Mouse (Mus musculus): ENCODE measurements around the gene Bicd2. TPM values are rescaled to one million over a fixed set of nuclear protein-coding genes. Genes with fewer than 3 reads are reported as not detected.

Gene Bicd2
- polyA plus RNA-seq, 1 experiment from 2014 or later, result 53.5 TPM

DNA sequence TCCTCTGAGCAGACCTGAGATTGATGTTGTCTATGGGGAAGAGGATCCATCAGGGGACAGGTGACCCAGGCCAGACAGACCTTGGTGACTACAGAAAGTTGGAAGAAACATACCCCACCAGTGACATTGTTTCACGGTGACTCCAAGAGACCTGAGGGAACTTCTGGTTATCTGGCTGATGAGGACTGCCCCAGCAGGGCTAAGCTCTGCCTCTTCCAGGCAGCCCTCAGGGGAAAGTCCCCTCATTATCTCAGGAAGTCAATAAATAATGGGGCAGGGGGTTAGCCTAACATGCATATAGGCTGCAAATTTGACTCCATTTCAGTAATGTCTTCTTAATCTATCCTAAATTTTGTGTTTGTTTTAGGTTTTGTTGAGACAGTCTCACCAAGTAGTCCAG is 31.9 kb upstream of the Bicd2 start:
- no peaks in the 10 kb centered on the region for H3K9me3 ChIP-seq (replicated peaks)
- ATAC-seq (ENCODE audit: insufficient number of reproducible peaks, low FRiP score), result no peak
- H3K27ac ChIP-seq (ENCODE audit: poor library complexity, severe bottlenecking), result no peak overlapping the region
- no peak overlapping the region for H3K9ac ChIP-seq
- H3K4me1 ChIP-seq (replicated peaks), result peaks cover 22% of the 10 kb centered on the region
- no peaks in the 10 kb centered on the region for H3K27me3 ChIP-seq (replicated peaks)
- no peaks in the 10 kb centered on the region for H3K36me3 ChIP-seq
- 77% methylated on average over 1 of the region's 1 CpGs for WGBS
- no peak overlapping the region for H3K4me2 ChIP-seq
- H3K4me3 ChIP-seq, result no peak overlapping the region

GRCm38 (mm10) chr13:49311642-49312041 is 29.7 kb upstream of the Bicd2 start:
- WGBS, result 79% methylated on average over 7 of the region's 7 CpGs

GRCm38 (mm10) chr13:49316386-49317162 is 24.8 kb upstream of the Bicd2 start:
- Histone ChIP-seq H3K27me3 (replicated peaks) (no peaks in the 10 kb centered on the region), H3K9me3 (replicated peaks) (no peaks in the 10 kb centered on the region)

More at GRCm38 (mm10) chr13:49311642-49312041, 29.7 kb upstream of the Bicd2 start:
- Histone ChIP-seq H3K4me3 (no peak overlapping the region), H3K27ac (ENCODE audit: poor library complexity, severe bottlenecking) (no peak overlapping the region), H3K27me3 (replicated peaks) (no peaks in the 10 kb centered on the region), H3K4me1 (replicated peaks) (peaks cover 18% of the 10 kb centered on the region), H3K36me3 (no peaks in the 10 kb centered on the region), H3K9me3 (replicated peaks) (no peaks in the 10 kb centered on the region), H3K4me2 (no peak overlapping the region), H3K9ac (no peak overlapping the region)
- ATAC-seq (ENCODE audit: insufficient number of reproducible peaks, low FRiP score), result no peak

DNA sequence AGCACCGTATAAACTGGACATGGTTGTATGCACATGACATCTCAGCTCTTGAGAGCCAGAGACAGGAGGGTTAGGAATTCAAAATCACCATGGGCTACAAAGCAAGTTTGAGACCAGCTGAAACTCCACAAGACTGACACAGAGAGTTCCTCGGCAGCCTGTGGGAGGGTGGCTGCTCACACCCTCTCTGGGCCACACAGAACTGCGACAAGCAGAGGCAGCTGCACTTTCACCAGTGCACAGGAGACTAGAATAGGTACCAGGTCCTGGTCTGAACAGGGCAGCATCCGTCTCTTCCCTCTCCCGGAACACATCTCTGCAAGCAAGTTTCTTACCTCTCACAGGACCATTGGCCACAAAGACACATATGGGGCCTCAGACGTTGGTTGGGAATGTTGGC is 23.9 kb upstream of the Bicd2 start:
- Histone ChIP-seq H3K9ac (no peak overlapping the region), H3K27me3 (replicated peaks) (no peaks in the 10 kb centered on the region), H3K4me1 (replicated peaks) (peaks cover 12% of the 10 kb centered on the region), H3K27ac (ENCODE audit: poor library complexity, severe bottlenecking) (no peak overlapping the region), H3K4me3 (no peak overlapping the region), H3K36me3 (no peaks in the 10 kb centered on the region), H3K9me3 (replicated peaks) (no peaks in the 10 kb centered on the region), H3K4me2 (no peak overlapping the region)
- whole genome bisulfite sequencing, result 71% methylated on average over 6 of the region's 6 CpGs
- no peak for ATAC-seq (ENCODE audit: insufficient number of reproducible peaks, low FRiP score)

More at GRCm38 (mm10) chr13:49316386-49317162, 24.8 kb upstream of the Bicd2 start:
- no peak overlapping the region for H3K4me2 ChIP-seq
- H3K9ac ChIP-seq, result no peak overlapping the region
- H3K4me3 ChIP-seq, result no peak overlapping the region
- WGBS, result 70% methylated on average over 9 of the region's 9 CpGs
- H3K4me1 ChIP-seq (replicated peaks), result peaks cover 12% of the 10 kb centered on the region
- no peak overlapping the region for H3K27ac ChIP-seq (ENCODE audit: poor library complexity, severe bottlenecking)
- ATAC-seq (ENCODE audit: insufficient number of reproducible peaks, low FRiP score), result no peak
- no peaks in the 10 kb centered on the region for H3K36me3 ChIP-seq

DNA sequence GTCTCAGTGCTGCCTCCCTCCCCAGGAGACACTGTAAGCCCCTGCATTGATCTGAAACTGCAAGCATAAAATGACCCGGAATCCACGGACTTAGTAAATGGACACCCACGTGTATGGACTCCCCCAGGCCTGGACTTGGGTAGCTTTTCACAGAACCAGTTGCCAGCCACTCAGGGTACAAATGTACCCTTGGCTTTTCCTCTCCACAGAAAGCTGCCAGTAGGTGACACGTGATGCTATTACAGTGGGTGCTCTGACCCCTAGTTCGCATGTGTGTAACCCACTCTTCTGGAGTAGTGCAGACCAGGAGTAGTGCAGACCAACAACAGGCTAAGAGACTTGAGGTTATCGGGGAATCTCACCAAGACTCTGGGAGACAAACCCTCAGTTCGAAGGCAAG is 23.5 kb upstream of the Bicd2 start:
- Histone ChIP-seq H3K36me3 (no peaks in the 10 kb centered on the region), H3K27ac (ENCODE audit: poor library complexity, severe bottlenecking) (no peak overlapping the region), H3K4me2 (no peak overlapping the region), H3K4me3 (no peak overlapping the region), H3K9me3 (replicated peaks) (no peaks in the 10 kb centered on the region), H3K27me3 (replicated peaks) (no peaks in the 10 kb centered on the region), H3K9ac (no peak overlapping the region), H3K4me1 (replicated peaks) (peaks cover 12% of the 10 kb centered on the region)
- WGBS, result 83% methylated on average over 7 of the region's 7 CpGs
- no peak for ATAC-seq (ENCODE audit: insufficient number of reproducible peaks, low FRiP score)

- peak within 1 kb of the TSS; percentile 56; the same call in 1 of the 2 replicates for H3K9ac ChIP-seq
Measured at GRCm38 (mm10) chr13:49320040-49320439, 21.3 kb upstream of the Bicd2 start, which contains the start of gene Fgd3. Gene Fgd3 (minus strand): TSS chr13:49320311.

DNA sequence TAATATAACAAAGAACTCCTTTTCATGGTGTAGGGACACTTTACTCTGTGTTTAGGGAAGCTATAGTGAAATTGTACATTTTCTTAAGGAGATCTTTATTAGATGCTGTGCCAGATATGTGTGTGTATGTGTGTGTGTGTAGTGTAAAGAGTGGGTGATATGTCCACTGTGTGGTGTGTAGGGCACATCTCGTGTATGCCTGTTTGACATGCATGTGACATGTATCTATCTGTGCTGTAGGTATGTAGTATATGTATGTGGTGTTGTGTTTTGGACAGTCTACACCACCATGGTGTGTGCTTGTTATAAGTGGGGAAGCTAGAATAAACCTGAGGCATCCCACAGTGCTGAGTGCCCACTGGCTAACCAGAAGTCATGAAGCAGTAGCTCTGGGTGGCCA is 20.9 kb upstream of the Bicd2 start:
- H3K36me3 ChIP-seq, result no peaks in the 10 kb centered on the region
- peak overlapping the region; percentile 67 for H3K4me2 ChIP-seq
- H3K4me1 ChIP-seq (replicated peaks), result peaks cover 12% of the 10 kb centered on the region
- WGBS, result 73% methylated on average over 1 of the region's 1 CpGs
- no peaks in the 10 kb centered on the region for H3K27me3 ChIP-seq (replicated peaks)
- no peak for ATAC-seq (ENCODE audit: insufficient number of reproducible peaks, low FRiP score)
- H3K27ac ChIP-seq (ENCODE audit: poor library complexity, severe bottlenecking), result no peak overlapping the region
- H3K9ac ChIP-seq, result no peak overlapping the region
- H3K4me3 ChIP-seq, result no peak overlapping the region
- H3K9me3 ChIP-seq (replicated peaks), result no peaks in the 10 kb centered on the region

More at GRCm38 (mm10) chr13:49320040-49320439, 21.3 kb upstream of the Bicd2 start, which contains the start of gene Fgd3:
- Histone ChIP-seq H3K4me1 (replicated peaks) (peaks cover 12% of the 10 kb centered on the region), H3K27ac (ENCODE audit: poor library complexity, severe bottlenecking) (no peak within 1 kb of the TSS), H3K36me3 (no peaks in the 10 kb centered on the region), H3K27me3 (replicated peaks) (no peaks in the 10 kb centered on the region), H3K4me2 (peak within 1 kb of the TSS; percentile 67), H3K4me3 (peak within 1 kb of the TSS; percentile 29), H3K9me3 (replicated peaks) (no peaks in the 10 kb centered on the region)
- ATAC-seq (ENCODE audit: insufficient number of reproducible peaks, low FRiP score), result peak; percentile 67
- 5% methylated on average over 10 of the region's 10 CpGs for WGBS

- Histone ChIP-seq H3K27me3 (replicated peaks) (no peaks in the 10 kb centered on the region), H3K4me3 (no peak overlapping the region), H3K4me2 (no peak overlapping the region), H3K9ac (no peak overlapping the region), H3K9me3 (replicated peaks) (no peaks in the 10 kb centered on the region), H3K27ac (ENCODE audit: poor library complexity, severe bottlenecking) (no peak overlapping the region), H3K4me1 (replicated peaks) (peaks cover 12% of the 10 kb centered on the region), H3K36me3 (no peaks in the 10 kb centered on the region)
- ATAC-seq (ENCODE audit: insufficient number of reproducible peaks, low FRiP score), result no peak
- 74% methylated on average over 3 of the region's 3 CpGs for WGBS
Measured at GRCm38 (mm10) chr13:49321452-49321851, 19.9 kb upstream of the Bicd2 start.

- Histone ChIP-seq H3K9me3 (replicated peaks) (no peaks in the 10 kb centered on the region), H3K4me2 (no peak overlapping the region), H3K9ac (no peak overlapping the region), H3K36me3 (no peaks in the 10 kb centered on the region), H3K4me3 (no peak overlapping the region), H3K27me3 (replicated peaks) (no peaks in the 10 kb centered on the region), H3K27ac (ENCODE audit: poor library complexity, severe bottlenecking) (no peak overlapping the region), H3K4me1 (replicated peaks) (peaks cover 12% of the 10 kb centered on the region)
- no peak for ATAC-seq (ENCODE audit: insufficient number of reproducible peaks, low FRiP score)
- WGBS, result 71% methylated on average over 5 of the region's 5 CpGs
Measured at GRCm38 (mm10) chr13:49322169-49322568, 19.2 kb upstream of the Bicd2 start.

DNA sequence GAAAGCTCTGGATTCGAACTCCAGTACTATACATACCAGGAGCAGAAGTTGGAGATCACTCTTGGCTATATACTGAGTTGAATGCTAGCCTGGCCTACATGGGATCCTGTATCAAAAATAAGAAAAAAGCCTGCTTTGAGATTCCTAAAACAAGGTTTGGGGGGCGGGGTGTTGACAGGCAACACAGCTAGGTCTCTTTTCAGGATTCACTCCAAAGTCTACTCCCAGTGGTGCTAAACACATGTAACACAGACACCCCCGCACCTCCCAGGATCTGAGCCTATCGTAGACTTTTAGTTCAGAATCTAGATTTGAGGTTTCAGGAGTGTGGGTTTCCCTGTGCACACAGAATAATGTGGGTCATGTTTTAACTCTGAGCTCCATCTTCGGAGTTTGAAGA is 18.6 kb upstream of the Bicd2 start:
- peaks cover 12% of the 10 kb centered on the region for H3K4me1 ChIP-seq (replicated peaks)
- ATAC-seq (ENCODE audit: insufficient number of reproducible peaks, low FRiP score), result no peak
- no peak overlapping the region for H3K27ac ChIP-seq (ENCODE audit: poor library complexity, severe bottlenecking)
- H3K9me3 ChIP-seq (replicated peaks), result no peaks in the 10 kb centered on the region
- H3K4me3 ChIP-seq, result no peak overlapping the region
- no peak overlapping the region for H3K9ac ChIP-seq
- no peaks in the 10 kb centered on the region for H3K36me3 ChIP-seq
- H3K27me3 ChIP-seq (replicated peaks), result no peaks in the 10 kb centered on the region
- WGBS, result 81% methylated on average over 5 of the region's 5 CpGs
- no peak overlapping the region for H3K4me2 ChIP-seq

DNA sequence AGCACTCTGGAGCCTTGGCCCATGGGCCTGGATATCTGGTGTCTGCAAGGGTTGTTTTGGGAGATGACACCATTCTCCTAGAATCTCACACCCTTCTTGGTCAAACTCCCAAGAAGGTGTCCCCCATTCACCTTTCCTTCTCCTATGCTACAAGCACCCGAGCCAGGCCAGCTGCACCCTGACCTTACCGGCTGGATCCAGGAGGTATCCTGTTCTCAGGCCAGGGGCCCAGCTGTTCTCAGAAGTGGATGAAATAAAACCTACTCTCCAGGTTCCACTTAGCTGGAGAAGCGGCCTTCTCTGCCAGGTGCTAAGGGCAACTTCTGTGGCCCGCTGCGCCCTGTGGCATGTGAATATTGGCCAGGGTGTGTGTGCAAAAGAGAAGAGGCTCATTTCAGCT is 16.5 kb upstream of the Bicd2 start:
- H3K4me3 ChIP-seq, result no peak overlapping the region
- ATAC-seq (ENCODE audit: insufficient number of reproducible peaks, low FRiP score), result no peak
- WGBS, result 85% methylated on average over 5 of the region's 5 CpGs
- no peak overlapping the region for H3K4me2 ChIP-seq
- H3K9me3 ChIP-seq (replicated peaks), result no peaks in the 10 kb centered on the region
- no peaks in the 10 kb centered on the region for H3K27me3 ChIP-seq (replicated peaks)
- H3K27ac ChIP-seq (ENCODE audit: poor library complexity, severe bottlenecking), result no peak overlapping the region
- H3K4me1 ChIP-seq (replicated peaks), result peaks cover 7% of the 10 kb centered on the region
- H3K9ac ChIP-seq, result no peak overlapping the region
- H3K36me3 ChIP-seq, result no peaks in the 10 kb centered on the region
